Mouse (Mus musculus) midbrain, embryonic 12.5 days (tissue): ENCODE measurements around the gene Foxo1. TPM values are rescaled to one million over a fixed set of nuclear protein-coding genes. Genes with fewer than 3 reads are reported as not detected.
A peak's percentile ranks its signal among the peaks of the same experiment; 100 is the strongest.

ENCODE experiments used
- ATAC-seq: fragments of 200-750 bp; cut with Nextera tagmentation; 2 replicates; pipeline ENCODE4 v1.8.0; 2017; ENCODE audit warnings: low read depth, moderate TSS enrichment, moderate library complexity; ENCODE audit not compliant: low FRiP score
- H3K27ac ChIP-seq: fragments of 300-500 bp; sonication (generic); replicated peaks from 2 replicates; pipeline ENCODE4 v1.5.1; 2016; ENCODE audit warnings: mild to moderate bottlenecking
- H3K27me3 ChIP-seq: fragments of 300-500 bp; sonication (generic); 2 replicates; pipeline ENCODE4 v1.6.1; 2016; ENCODE audit warnings: mild to moderate bottlenecking
- H3K36me3 ChIP-seq: fragments of 300-500 bp; sonication (generic); 2 replicates; pipeline ENCODE4 v1.6.1; 2016
- H3K4me1 ChIP-seq: fragments of 300-500 bp; sonication (generic); 2 replicates; pipeline ENCODE4 v1.6.1; 2016
- H3K4me2 ChIP-seq: fragments of 300-500 bp; sonication (generic); replicated peaks from 2 replicates; pipeline ENCODE4 v1.6.1; 2016; ENCODE audit warnings: mild to moderate bottlenecking, moderate library complexity
- H3K4me3 ChIP-seq: fragments of 300-500 bp; sonication (generic); 2 replicates; pipeline ENCODE4 v1.5.1; 2016; ENCODE audit warnings: mild to moderate bottlenecking
- H3K9ac ChIP-seq: fragments of 300-500 bp; sonication (generic); replicated peaks from 2 replicates; pipeline ENCODE4 v1.6.1; 2016; ENCODE audit warnings: mild to moderate bottlenecking, moderate library complexity
- H3K9me3 ChIP-seq: fragments of 300-500 bp; sonication (generic); 2 replicates; pipeline ENCODE4 v1.6.1; 2016; ENCODE audit warnings: mild to moderate bottlenecking
- WGBS: fragments of 180-500 bp; shearing (Covaris S2); methylation state at CpG from one replicate; pipeline ENCODE4 v1.1.7; 2016; 5-methylcytosine and 5-hydroxymethylcytosine counted together
- polyA plus RNA-seq: library from polyadenylated mRNA; unstranded; fragments of >200 nt; fragmentation: Nextera tagmentation; extraction: Ambion mirVana; gene quantifications from 2 replicates; pipeline ENCODE4 v1.2.1, GENCODE M21; 2016

The Foxo1 gene
- 3.6 TPM in 2 replicates for polyA plus RNA-seq

GRCm38 (mm10) chr3:52267652-52268486 is at the start of gene Foxo1:
Gene Foxo1, plus strand, starts transcription at chr3:52268336.
- under 1% methylated on average over 84 of the region's 85 CpGs for WGBS

GRCm38 (mm10) chr3:52218864-52219263 is 49.3 kb upstream of the Foxo1 start:
- H3K9ac ChIP-seq = no peak overlapping the region
- ATAC-seq = no peak
- 87% methylated on average over 7 of the region's 7 CpGs for WGBS

More at GRCm38 (mm10) chr3:52267652-52268486, at the start of gene Foxo1:
- H3K9me3 ChIP-seq = no peaks in the 10 kb centered on the region
- no peak within 1 kb of the TSS for H3K27ac ChIP-seq
- peak; percentile 93 for ATAC-seq
- H3K4me2 ChIP-seq = peak within 1 kb of the TSS; percentile 94
- peak within 1 kb of the TSS; percentile 74 for H3K4me3 ChIP-seq
- no peaks in the 10 kb centered on the region for H3K36me3 ChIP-seq
- peak within 1 kb of the TSS; percentile 70 for H3K9ac ChIP-seq
- H3K27me3 ChIP-seq = peaks cover 67% of the 10 kb centered on the region
- peaks cover 32% of the 10 kb centered on the region for H3K4me1 ChIP-seq

DNA sequence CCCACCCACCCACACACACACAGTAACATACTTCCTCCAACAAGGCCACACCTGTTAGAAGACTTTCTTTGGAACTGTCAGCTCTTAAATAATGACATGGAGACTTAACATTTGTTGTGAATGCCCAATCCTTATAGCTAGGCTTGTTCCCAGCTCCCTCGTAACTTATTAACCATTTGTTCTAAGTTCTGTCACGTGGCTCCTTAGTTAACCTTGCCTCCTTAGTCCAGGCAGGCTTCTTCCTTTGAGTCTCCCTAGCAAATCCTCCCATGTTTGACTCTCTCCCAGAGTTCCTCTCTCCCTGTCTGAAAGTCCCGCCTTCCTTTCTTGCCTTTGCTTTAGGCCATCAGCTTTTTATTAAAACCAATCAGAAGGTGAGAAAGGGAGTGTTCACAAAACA is 47.1 kb upstream of the Foxo1 start:
- H3K9ac ChIP-seq = no peak overlapping the region
- ATAC-seq = no peak
- H3K27me3 ChIP-seq = no peaks in the 10 kb centered on the region
- H3K9me3 ChIP-seq = no peaks in the 10 kb centered on the region
- WGBS = 85% methylated on average over 3 of the region's 3 CpGs
- no peak overlapping the region for H3K4me3 ChIP-seq
- H3K4me1 ChIP-seq = no peaks in the 10 kb centered on the region
- H3K27ac ChIP-seq = no peak overlapping the region
- no peak overlapping the region for H3K4me2 ChIP-seq
- H3K36me3 ChIP-seq = no peaks in the 10 kb centered on the region

More at GRCm38 (mm10) chr3:52218864-52219263, 49.3 kb upstream of the Foxo1 start:
- Histone ChIP-seq H3K4me1 (no peaks in the 10 kb centered on the region), H3K27me3 (no peaks in the 10 kb centered on the region), H3K36me3 (no peaks in the 10 kb centered on the region), H3K4me2 (no peak overlapping the region), H3K4me3 (no peak overlapping the region), H3K9me3 (no peaks in the 10 kb centered on the region), H3K27ac (no peak overlapping the region)

DNA sequence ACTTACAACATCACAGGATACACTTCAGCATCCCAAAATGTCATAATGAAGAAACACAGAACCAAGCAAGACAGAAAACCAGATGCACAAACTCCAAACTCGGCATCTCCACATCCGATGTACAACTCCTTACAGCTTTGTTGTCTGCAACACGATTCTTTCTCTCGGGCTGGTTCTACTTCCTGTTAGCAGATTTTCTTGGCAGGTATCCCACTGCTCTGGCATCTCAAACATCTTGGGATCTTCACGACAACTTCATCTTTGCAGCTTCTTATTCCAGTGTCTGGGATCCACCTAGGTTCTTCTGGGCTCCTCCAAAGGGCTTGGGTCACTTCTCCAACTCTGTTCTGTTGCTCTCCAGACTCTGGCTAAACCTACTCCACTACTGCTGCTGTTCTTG is 46.2 kb upstream of the Foxo1 start:
- no peaks in the 10 kb centered on the region for H3K27me3 ChIP-seq
- no peaks in the 10 kb centered on the region for H3K36me3 ChIP-seq
- H3K4me2 ChIP-seq = no peak overlapping the region
- no peak overlapping the region for H3K27ac ChIP-seq
- ATAC-seq = no peak
- H3K9me3 ChIP-seq = no peaks in the 10 kb centered on the region
- no peak overlapping the region for H3K9ac ChIP-seq
- 80% methylated on average over 5 of the region's 5 CpGs for WGBS
- no peak overlapping the region for H3K4me3 ChIP-seq
- no peaks in the 10 kb centered on the region for H3K4me1 ChIP-seq

DNA sequence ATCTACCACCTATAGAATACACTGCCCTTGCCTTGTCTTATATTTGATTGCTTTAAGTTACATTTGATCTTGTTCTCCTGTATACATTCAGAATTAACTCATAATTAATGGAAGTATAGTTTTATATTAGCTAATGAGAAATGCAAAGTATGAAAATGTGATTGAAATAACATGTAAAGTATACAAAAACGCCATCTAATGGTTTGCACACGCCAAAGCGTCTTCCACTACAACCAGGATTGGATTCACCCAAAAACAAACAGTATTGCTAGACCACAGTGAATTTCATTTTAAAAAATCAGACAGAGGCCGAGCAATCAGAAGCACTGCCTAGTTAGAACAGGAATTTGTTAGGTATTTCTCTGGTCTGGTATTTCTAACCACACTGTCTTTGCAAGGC is 31.6 kb upstream of the Foxo1 start:
- H3K27ac ChIP-seq = no peak overlapping the region
- H3K9me3 ChIP-seq = no peaks in the 10 kb centered on the region
- 88% methylated on average over 4 of the region's 4 CpGs for WGBS
- H3K36me3 ChIP-seq = no peaks in the 10 kb centered on the region
- no peaks in the 10 kb centered on the region for H3K4me1 ChIP-seq
- H3K27me3 ChIP-seq = no peaks in the 10 kb centered on the region
- no peak overlapping the region for H3K4me2 ChIP-seq
- no peak overlapping the region for H3K4me3 ChIP-seq
- no peak for ATAC-seq
- H3K9ac ChIP-seq = no peak overlapping the region

- 90% methylated on average over 3 of the region's 3 CpGs for WGBS
- no peak for ATAC-seq
- no peak overlapping the region for H3K4me3 ChIP-seq
- no peak overlapping the region for H3K4me2 ChIP-seq
- no peaks in the 10 kb centered on the region for H3K9me3 ChIP-seq
- no peak overlapping the region for H3K9ac ChIP-seq
- H3K27me3 ChIP-seq = no peaks in the 10 kb centered on the region
- no peaks in the 10 kb centered on the region for H3K36me3 ChIP-seq
- H3K27ac ChIP-seq = no peak overlapping the region
- no peaks in the 10 kb centered on the region for H3K4me1 ChIP-seq
Observed at GRCm38 (mm10) chr3:52237136-52237535, 31.0 kb upstream of the Foxo1 start.

- no peak overlapping the region for H3K9ac ChIP-seq
- H3K27ac ChIP-seq = no peak overlapping the region
- peaks cover 6% of the 10 kb centered on the region for H3K27me3 ChIP-seq
- ATAC-seq = no peak
- H3K36me3 ChIP-seq = no peaks in the 10 kb centered on the region
- WGBS = 87% methylated on average over 5 of the region's 5 CpGs
- no peaks in the 10 kb centered on the region for H3K4me1 ChIP-seq
- H3K9me3 ChIP-seq = no peaks in the 10 kb centered on the region
- no peak overlapping the region for H3K4me2 ChIP-seq
- no peak overlapping the region for H3K4me3 ChIP-seq
Observed at GRCm38 (mm10) chr3:52241062-52241461, 27.1 kb upstream of the Foxo1 start.

DNA sequence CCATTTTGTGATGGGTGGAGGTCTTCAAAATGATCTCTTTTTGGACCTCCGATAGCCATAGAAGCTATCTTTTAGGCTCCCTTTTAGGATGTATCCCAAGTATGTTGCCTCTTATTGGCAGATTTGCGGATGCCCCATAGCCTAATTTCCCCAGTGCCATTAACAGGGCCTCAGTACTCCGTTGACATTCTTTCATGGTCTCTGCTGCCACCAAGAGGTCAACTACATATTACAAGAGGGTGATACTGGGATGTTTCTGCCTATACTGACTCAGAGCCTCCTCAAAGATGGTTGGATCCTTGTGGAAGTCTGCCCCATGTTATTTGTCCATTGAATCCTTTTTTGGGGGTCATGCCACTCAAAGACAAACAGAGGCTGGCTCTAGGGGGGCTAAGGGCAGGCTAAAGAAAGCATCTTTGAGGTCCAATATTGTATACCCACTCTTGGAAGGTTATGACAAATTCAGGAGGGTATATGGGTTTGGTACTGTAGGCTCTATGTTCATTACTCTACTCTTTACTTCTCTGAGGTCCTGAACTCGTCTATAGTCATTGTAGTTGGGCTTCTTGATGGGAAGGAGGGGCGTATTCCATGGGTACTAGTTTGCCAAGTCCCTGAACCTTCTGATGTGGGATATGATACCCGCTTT is 25.6 kb upstream of the Foxo1 start:
- H3K4me3 ChIP-seq = no peak overlapping the region
- ATAC-seq = peak; percentile 49; the same call in 1 of the 2 replicates
- no peaks in the 10 kb centered on the region for H3K4me1 ChIP-seq
- WGBS = 42% methylated on average over 6 of the region's 6 CpGs
- H3K36me3 ChIP-seq = no peaks in the 10 kb centered on the region
- no peaks in the 10 kb centered on the region for H3K9me3 ChIP-seq
- no peak overlapping the region for H3K9ac ChIP-seq
- H3K4me2 ChIP-seq = no peak overlapping the region
- H3K27ac ChIP-seq = no peak overlapping the region
- H3K27me3 ChIP-seq = peaks cover 6% of the 10 kb centered on the region

DNA sequence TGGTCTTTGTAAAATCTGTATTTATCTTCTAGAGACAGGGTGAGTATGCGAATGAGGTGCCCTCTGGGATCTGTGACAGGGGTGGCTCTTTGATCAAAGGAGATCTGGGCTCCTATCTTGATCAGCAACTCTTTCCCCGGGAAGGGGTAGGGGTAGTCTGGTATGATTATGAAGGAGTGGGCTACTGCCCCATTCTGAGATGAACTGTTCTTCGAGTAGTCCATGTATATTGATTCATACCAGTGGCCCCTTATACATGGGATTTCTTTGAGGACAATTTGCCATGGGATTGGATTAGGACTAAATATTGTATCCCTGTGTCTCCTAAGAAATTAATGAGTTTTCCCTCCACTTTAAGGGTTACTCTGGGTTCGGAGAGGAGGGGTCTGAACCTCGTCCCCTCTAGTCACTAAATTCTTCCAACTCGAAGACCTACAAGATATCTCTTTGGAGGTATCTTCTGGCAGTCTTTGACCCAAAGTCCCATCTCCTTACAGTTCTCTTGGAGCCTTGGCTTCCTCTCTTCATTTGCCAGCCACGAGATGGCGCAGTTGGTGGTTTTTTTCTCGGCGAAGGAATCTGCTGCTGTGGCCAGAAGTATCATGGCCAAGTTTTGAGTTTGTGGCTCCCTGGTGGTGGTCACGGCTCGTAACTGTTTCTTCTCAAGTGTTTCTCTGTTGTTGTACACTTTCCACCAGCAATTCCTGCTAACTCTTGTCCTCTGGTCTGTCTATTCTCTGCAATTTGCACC is 24.7 kb upstream of the Foxo1 start:
- ATAC-seq = no peak
- Histone ChIP-seq H3K9ac (no peak overlapping the region), H3K4me2 (no peak overlapping the region), H3K36me3 (no peaks in the 10 kb centered on the region), H3K4me3 (no peak overlapping the region), H3K27ac (no peak overlapping the region), H3K4me1 (no peaks in the 10 kb centered on the region), H3K9me3 (no peaks in the 10 kb centered on the region), H3K27me3 (peaks cover 6% of the 10 kb centered on the region)
- WGBS = 58% methylated on average over 12 of the region's 12 CpGs

DNA sequence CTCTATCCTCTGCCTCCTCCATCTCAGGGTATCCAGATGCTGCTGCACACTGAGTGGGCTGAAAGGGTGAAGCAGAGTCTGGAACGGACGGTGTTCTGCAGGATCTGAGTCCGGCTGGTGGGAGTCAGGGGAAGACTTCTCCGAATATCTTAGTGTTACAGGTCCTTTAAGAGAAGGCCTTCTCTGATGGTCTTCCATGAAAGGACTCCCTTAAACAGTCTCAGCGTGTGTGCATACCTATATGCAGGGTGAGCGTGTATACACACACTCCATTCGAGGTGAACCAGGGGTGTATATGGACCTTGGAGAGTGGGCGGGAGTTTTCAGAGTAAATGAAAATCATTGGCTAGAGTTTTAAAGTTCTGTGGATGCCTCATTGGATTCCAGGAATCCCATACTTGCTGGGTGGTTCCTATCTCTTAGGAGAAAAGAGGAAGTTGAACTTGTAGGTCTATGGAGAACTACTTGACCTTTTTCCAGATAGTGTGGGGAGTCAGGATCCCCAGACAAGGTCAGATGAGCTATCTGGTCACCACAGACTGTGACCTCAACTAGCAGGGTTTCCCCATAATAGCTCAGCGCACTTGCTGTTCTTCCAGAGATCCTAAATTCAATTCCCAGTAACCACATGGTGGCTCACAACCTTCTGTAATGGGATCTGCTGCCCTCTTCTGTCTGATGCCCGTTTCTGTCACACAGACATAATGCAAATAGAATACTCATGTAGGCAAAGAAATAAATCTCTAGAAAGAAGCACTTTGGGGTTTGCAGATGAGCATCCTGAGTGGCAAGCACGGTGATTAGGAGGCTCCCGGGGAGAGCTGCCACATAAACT is 21.9 kb upstream of the Foxo1 start:
- Histone ChIP-seq H3K4me3 (no peak overlapping the region), H3K9me3 (no peaks in the 10 kb centered on the region), H3K36me3 (no peaks in the 10 kb centered on the region), H3K4me1 (no peaks in the 10 kb centered on the region), H3K27ac (no peak overlapping the region), H3K4me2 (no peak overlapping the region), H3K9ac (no peak overlapping the region), H3K27me3 (peaks cover 6% of the 10 kb centered on the region)
- WGBS = 84% methylated on average over 12 of the region's 12 CpGs
- no peak for ATAC-seq

GRCm38 (mm10) chr3:52251184-52251583 is 17.0 kb upstream of the Foxo1 start:
- no peaks in the 10 kb centered on the region for H3K36me3 ChIP-seq
- 38% methylated on average over 1 of the region's 1 CpGs for WGBS
- 0 out of 2 replicates have a peak, but pooled peaks cover under 1% of the 10 kb centered on the region for H3K27me3 ChIP-seq
- no peak overlapping the region for H3K4me3 ChIP-seq
- no peak overlapping the region for H3K27ac ChIP-seq
- H3K4me1 ChIP-seq = no peaks in the 10 kb centered on the region
- no peak overlapping the region for H3K9ac ChIP-seq
- no peak overlapping the region for H3K4me2 ChIP-seq
- no peak for ATAC-seq
- no peaks in the 10 kb centered on the region for H3K9me3 ChIP-seq
